Mouse (Mus musculus): ENCODE data around the gene Agbl4.

The Agbl4 gene

DNA sequence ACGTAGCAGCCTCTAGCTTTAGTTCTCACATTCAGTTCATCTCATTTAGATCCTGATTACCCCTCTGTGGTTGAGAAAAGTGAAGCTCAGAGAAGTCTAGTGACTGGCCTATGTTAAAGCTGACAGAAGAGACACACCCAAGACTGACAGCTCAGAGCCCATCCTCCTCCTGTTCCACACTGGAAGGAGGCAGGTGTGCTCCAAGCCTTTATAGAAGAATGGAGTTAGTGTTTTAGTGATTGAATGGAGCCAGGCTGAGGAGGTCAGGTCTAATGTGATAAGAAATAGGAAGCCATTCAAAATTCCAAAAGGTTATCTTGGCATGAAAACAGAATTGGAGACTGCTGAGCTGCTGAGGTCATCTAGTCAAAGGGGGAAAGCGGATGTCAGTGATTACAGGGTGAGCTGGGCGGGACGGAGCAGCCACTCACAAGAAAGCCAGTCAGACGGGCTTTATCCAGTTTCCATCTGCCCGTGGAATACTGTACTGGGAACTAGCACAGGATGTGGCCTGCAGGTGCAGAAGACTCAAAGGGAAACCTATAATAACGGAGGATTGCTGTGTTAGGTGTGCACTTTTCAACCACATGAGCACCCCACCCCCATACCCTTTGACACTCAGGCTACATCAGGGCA lies 1053.9 kb downstream of the Agbl4 start:
- no peak for DNase-seq

DNA sequence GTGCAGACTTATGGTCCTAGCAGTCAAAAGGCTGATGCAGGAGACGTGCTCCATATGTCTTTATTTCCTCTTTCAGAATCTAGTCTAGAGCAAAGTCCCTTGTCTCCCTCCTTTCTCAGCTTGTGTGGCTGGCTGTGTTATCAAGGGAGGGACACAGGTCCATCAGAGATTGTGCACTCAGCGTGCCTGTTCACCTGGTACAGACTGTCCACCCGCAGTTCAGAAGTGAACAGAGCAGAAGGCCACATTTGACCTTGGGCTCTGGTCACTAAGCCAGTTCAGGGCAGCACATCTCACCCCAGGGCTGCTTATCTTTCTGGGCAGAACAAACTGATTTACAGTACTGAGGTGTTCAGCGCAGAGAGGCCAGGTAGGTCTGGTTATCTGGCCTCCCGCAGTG lies 1054.7 kb downstream of the Agbl4 start:
- no peak for DNase-seq

- DNase-seq, result no peak
These were observed 1055.8 kb downstream of the Agbl4 start for GRCm38 (mm10) chr4:111453275-111453674.

DNA sequence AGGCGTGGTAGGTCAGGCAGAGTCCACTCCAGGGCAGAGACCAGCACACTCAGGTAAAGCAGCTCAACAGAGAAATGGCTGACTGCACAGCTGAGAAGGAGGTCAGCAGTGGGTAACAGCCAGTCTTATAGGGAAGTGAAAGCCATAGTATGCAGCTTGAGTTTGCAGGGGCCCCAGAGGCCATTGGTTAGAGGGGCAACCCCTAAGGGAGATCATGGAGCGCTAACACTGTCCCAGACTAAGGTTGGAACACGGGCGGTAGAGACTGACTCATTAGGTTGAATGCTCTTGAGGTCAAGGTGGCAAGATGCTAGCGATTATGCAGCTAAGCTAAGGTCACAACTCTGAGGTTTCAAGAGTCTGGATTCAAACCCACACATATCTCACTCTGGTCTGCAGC lies 1058.2 kb downstream of the Agbl4 start:
- DNase-seq, result no peak

DNA sequence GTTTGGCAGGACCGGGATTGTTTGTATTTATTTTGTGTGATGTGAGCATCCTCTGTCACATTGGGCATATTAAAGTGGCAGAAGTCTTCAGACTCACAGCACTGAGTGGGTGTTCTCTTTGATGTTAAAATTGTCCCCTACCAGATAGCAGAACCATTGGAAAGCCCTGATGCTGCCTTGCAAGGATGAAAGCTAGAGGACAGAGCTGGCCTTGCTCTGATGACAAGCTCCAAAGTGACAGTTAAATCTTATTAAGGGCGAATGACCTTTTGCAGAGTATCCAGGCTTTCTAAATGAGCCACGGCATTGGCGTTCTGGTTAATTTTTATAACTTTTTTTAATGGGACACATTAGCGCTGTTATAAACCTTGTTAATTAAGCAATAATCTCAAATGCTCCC lies 1060.1 kb downstream of the Agbl4 start:
- DNase-seq, result no peak

GRCm38 (mm10) chr4:111467293-111467773 lies 1069.9 kb downstream of the Agbl4 start:
- DNase-seq, result no peak

GRCm38 (mm10) chr4:111467796-111468195 lies 1070.3 kb downstream of the Agbl4 start:
- no peak for DNase-seq

GRCm38 (mm10) chr4:111469847-111470246 lies 1072.4 kb downstream of the Agbl4 start:
- DNase-seq, result no peak

DNA sequence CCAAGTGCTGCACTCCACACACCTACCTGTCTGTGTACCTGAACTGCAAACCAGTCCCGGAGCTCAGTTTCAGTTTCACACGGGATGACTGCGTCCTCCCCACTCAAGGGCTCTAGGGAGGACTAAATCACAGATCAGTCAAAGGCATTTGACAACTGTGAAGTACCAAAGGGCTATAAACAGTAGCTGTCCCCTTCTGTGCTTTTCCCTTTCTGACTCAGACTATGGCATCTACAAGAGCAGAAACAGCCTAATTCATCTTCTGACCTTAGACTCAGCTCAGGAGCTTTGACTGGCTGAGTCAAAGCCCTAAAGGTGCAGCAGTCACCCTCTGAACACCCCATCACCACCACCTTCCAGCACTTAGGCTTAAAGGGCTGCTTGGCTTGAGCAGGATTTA lies 1074.3 kb downstream of the Agbl4 start:
- DNase-seq, result no peak

GRCm38 (mm10) chr4:111472511-111472910 lies 1075.0 kb downstream of the Agbl4 start:
- no peak for DNase-seq

GRCm38 (mm10) chr4:111473014-111473413 lies 1075.6 kb downstream of the Agbl4 start:
- no peak for DNase-seq

DNA sequence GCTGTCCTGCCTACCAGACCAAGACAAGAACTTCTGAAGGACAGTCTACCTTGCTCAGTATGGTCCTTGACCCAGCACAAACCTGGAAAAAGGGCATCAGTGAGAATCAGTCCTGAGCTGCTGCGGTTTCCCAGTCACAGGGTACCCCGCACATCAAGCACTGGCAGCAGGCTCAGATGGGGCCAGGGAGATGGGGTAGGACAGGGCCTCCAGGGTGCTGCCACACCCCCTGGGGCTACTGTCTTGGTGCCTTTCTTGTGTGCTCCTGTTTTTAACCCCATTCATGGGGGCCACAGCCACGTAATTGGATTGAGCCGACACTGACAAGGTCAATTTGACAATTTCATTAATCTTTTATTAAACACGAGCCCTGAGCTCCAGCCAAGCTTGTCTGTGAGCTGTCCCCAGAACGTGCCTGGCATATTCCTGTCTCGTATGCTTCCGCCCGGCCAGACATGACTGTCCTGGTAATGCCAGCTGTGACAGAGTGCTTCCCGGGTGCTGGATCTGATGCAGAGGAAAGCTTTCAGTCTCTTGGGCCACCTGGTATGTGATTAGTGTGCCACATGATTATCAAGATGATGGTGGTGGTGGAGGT lies 1078.0 kb downstream of the Agbl4 start:
- no peak for DNase-seq

DNA sequence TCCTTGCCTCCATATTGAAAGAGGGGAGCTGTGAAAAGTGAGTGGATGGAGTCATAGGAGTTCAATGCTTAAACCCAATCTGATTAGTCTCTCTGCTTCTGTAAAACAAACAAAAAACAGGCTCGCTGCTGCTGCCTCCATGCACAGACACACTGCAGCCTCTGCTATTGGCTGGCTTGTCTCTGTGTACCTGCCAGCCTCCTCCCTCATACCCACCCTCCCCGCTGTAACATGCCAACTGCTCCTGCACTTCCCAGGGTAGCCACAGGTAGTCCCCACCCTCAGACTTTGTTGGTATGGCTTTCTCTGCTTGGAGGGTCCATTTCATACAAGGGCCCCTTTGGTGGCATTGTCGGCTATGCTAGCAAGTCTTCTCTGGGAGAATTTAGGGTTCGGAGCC lies 1080.0 kb downstream of the Agbl4 start:
- DNase-seq, result no peak

- DNase-seq, result no peak
These were observed 1086.0 kb downstream of the Agbl4 start for GRCm38 (mm10) chr4:111483499-111483898.

DNA sequence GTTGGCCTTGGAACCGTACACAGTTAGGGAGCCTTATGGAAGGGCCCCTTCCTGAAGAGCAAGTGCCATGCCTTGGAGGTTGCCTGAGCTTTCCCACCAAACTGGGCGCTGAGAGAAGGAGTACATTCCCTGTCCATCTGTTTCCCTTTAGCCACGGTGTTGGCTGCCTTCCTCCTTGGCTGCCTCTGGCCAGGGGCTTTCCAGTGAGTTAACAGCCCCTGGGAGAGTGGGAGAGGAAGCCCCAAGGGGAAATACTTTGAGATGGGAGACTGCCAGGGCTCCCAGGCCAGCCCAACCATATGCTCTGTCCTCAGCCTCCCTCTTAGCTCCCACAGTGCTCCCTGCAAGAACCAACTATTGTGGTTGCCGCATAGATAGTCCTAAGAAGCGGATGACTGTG lies 1087.7 kb downstream of the Agbl4 start:
- no peak for DNase-seq

DNA sequence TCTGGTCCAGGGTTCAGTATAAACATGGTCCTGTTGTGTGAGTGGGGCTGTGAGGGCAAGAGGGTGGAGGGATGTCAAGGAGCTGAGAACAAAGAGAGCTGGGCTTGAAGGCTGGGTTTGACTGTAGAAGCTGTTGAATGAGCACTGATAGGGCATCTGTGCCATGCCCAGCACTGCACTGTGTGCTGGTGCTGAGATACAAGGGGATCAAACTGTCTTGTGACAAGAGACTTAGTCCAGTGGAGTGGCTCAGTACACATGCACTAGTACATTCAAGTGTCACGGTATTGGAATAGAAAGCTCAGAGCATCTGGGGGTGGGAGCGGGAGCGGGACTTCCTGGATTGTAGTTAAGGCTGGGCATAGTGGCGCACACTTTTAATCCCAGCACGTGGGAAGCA lies 1088.7 kb downstream of the Agbl4 start:
- DNase-seq, result no peak

GRCm38 (mm10) chr4:111487233-111487843 lies 1089.9 kb downstream of the Agbl4 start:
- DNase-seq, result no peak

DNA sequence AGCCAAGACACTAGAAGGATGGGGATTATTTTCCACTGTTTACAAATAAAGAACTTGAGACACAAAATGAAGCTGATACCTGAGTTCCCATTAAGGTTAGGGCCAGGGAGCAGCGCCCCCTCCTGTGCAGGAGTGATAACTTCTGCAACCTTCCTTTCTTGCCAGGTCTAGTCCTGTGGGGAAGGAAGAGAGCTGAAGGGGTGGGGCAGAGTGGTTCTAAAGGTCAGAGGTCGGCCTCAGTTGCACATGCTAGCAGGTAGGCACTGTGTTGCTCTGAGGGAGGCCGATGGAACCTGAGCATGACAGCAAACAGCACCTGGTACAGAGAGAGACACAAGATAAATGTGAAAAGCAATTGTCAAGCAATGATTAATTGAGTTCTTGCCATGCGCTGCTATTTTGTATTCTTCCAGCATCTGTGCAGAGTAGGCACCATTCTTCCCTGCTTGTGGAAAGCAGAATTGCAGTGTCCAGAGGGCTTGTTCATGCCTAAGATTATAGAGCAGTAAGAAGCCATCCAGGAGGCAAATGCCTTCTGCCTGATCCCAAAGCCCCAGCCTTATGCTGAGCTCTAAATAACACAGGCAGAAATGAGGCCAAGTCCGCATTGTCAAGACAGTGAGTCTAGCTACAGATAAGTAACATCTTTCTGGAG lies 1096.4 kb downstream of the Agbl4 start:
- DNase-seq, result peak; percentile 18

DNA sequence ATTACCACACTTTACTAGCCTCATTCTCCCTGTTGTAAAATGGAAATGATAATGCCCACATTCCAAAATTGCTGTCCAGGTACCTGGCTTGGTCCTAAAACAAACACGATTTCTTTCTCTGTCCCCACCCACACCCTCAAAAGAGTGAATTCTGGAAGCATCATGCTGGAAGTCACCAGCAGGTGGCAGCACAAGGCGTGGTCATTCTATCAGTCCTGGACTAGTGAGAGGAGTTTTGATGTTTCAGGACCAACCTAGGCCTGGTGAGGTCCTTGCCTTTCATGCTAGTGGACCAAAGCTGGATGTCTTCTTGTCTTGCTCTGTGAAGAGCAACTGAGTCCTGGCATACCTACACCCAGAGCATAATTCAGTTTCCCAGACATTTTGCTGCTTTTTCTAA lies 1098.5 kb downstream of the Agbl4 start:
- DNase-seq, result peak; percentile 80

DNA sequence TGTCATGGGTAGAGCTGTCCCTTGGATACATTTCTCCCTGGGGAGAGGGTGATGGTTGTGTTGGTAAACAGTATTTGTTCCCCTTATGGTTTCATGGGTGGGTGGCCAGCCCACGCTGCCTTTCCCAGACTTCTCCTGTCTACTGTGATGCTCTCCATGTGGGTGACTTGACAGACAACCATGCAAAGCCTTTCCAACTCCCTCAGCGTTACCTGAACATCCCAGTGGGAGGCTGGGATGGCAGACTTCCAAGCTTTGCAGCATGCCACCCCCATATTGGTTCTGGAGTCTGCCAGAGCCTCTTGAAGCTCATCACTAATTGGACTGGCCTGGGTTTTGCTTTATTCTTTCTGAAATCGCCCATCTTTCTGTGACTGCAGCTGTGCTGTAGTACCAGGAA lies 1101.3 kb downstream of the Agbl4 start:
- DNase-seq, result no peak

DNA sequence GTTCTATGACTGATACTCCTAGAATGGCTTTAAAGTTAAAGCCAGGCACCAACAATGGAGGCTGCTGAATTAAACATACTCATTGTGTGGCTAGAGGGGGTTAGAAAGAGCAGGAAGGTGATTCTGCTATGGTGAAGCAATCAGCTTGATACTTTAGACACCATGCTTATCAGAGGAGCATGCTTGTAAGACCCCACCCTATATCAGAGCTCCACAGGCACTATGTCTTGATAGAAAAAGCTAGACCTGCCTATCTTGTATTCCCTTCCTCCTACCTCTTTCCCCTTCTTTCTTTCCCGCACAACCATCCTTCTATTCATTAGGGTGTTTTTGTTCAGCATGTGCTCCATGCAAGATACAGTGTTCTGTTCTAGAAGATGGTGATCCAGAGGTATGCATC lies 1104.0 kb downstream of the Agbl4 start:
- no peak for DNase-seq

DNA sequence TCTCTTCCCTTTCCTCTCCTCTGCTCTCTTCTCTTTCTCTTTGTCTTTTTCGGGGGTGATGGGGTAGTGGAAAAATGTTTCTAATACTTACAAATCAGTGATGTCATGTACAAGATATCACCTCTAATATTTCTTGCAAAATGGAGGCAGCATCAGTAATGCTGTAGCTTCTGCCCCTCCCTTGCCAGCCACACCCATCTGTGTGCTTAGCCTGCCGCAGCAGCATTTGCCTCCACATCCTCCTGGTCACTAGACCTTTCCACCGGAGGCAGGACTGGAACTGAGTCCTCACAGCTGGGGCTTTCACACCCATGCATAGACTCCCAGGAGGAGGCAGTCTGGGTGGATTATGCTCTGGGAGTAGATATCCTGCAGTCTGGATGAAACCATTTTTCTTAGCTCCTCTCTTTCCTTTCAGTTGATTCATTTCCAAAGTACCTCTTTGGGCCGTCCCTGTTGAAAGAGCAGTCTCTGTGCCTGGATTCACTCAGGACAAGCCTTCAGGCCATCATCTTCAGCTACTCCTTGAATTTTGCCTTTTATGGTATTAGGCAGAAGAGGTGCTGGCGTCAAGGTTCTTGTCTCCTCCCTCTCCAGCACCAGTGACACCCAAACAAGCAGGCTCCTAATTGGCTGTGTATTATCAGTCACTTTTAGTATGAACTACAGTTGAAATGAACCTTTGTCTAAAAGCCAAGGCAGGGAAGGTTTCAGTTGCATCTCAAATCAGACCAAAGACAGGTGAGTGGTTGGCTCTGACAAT lies 1105.7 kb downstream of the Agbl4 start:
- DNase-seq, result peak; percentile 63

GRCm38 (mm10) chr4:111504952-111505351 lies 1107.5 kb downstream of the Agbl4 start:
- no peak for DNase-seq

Data from liver (tissue).